Mouse (Mus musculus) embryonic stem cell, embryonic (primary cell): ENCODE results near the gene Dmrtc2.

Experiments used
- CTCF ChIA-PET, 4 experiments: fragments of 300-600 bp in 2 of 4; fragments of 350-600 bp in 2 of 4; sonication (Branson Sonifier 250); formaldehyde crosslinking; loops; one replicate each; lab custom pipeline; 2022; ENCODE audit warnings: inconsistent platforms in 2 of 4; lab: Charles Lee
- POLR2A ChIA-PET, 4 experiments: fragments of 300-600 bp in 2 of 4; fragments of 350-600 bp in 2 of 4; sonication (Branson Sonifier 250); formaldehyde crosslinking; loops; one replicate each; lab custom pipeline; 2022; ENCODE audit warnings: antibody characterized with exemption in 4 of 4, inconsistent platforms in 1 of 4; lab: Charles Lee

Dmrtc2 gene

DNA sequence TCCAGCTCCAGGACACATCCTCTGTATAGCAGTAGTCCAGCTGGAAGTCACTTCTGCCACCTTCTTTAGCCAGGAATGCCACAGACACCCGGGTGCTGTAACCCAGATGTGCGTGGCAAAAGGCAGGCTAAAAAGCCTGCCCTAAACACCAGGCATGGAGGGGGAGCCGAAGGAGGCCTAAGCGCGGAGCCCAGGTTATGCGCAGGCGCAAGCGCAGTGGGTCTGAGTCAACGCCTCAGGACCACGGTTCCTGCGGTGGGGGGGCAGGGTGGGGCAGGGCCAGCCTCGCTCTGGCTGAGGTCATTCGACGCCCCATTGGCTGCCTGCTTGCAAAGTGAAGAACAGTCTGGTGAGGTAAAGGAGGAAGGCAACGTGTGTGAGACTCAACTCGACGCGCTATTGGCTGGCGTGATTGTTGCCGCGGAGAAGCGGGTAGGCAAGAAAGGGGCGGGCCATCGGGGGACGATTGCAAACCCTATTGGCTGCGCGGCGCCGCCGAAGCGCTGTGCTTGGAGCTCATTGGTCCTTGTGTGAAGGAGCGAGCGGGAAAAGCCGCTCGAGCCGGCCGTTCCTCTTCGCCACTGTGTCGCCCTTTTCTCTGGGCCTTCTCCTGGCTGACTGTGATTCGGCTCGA, at the start of gene Dmrtc2, which contains the start of gene Lypd4:
Gene Dmrtc2 (plus strand): TSS at position 526 of the 634 bp plus-strand sequence.
Gene Lypd4 (minus strand): TSS at position 410 of the 634 bp plus-strand sequence.
- CTCF ChIA-PET: interaction anchor here (0.6 to 1.6 kb wide), 12 partner anchors 10 to 269 kb away, joined by 3 to 10 read pairs (median 4); partner anchors contain the start of genes Rabac1 (in 1 of the 4) and Rps19 (in 1 of the 4)
- POLR2A ChIA-PET: interaction anchor here (0.6 to 17.0 kb wide), 37 partner anchors 10 to 398 kb away, joined by 3 to 425 read pairs (median 5); partner anchors contain the start of genes Rps19 (in 4 of the 4), Rabac1 (in 2 of the 4), Arhgef1 (in 1 of the 4) and Cic (in 1 of the 4)

DNA sequence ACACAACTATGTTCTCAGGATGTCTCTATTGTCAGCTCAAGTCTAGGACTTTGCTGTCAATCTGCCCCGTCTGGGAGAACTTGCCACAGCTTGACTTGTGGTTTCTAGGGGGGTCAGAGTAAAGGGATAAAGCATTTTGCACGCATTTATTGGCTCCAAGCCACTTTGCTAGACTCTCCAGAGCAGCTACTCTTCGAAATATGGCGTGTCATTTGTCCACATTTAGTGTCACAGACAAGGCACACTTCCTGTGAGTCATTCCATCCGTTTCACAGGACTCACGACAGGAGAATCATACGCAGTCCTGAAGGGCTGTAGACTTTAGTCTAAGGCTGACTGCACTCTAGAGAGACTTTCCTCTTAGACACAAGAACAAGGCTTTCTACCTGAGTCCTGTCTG, 45.4 kb upstream of the Dmrtc2 start:
- ChIA-PET CTCF (no interaction called here), POLR2A (interaction anchor here in 1 of 4 experiments (1.6 kb wide), 1 partner anchor 66 kb away, joined by 3 read pairs; no protein-coding TSS in a partner anchor)

DNA sequence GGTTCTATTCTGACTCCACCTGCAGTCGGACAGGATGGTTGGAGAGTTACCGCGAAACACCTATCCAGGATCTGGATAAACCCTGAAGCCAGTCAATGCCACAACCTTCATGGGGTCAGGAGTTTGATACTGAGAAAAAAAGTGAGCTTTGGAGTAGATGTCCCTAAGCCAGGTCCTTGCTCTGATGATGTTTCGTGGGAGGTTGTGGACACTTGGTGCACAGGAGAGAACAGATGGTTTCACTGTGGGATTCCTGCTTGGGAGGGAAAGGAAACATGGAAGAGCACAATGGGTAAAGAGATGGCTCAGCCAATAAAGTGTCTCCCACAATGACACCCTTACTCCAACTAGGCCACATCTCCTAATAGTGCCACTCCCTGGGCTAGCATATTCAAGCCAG, 42.7 kb upstream of the Dmrtc2 start:
- CTCF ChIA-PET: interaction anchor here in 1 of 4 experiments (1.5 kb wide), 1 partner anchor 10 kb away, joined by 4 read pairs; no protein-coding TSS in a partner anchor

DNA sequence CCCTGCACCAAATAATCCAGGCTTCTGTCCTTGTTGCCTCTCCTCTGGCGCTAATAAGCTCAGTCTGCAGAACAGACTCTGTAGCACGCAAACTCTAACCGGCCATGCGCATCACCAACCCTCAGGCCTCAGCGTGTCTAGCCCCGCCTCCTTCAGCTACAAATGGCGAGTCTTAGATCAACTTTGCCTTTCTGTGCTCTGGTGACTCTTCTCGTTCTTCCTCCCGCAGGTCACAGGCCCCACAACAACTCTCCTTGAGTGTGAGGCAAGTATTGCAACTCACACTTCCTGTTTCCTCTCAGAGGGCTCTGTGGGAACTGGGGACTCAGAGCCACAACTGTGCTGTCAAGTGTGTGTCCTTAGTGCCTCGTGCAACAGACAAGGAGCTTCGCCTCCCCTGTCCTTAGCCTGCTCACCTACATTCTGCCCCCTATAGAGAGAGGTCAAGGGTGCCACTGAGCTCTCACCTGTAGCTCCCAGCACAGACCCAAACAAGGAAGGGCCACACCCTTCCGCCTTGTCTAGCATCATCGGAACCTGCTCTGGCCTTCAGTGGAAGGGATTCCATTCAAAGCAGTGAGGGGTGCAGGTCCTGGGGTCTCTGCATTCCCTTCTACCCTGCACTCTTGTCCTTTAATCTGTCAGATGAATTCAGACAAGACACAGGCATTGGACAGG, 31.0 kb upstream of the Dmrtc2 start:
- CTCF ChIA-PET: interaction anchor here in 1 of 4 experiments (0.7 kb wide), 1 partner anchor 738 kb away, joined by 3 read pairs; no protein-coding TSS in a partner anchor
- POLR2A ChIA-PET: interaction anchor here in 3 of 4 experiments (0.5 to 2.5 kb wide), 5 partner anchors 14 to 738 kb away, joined by 3 to 24 read pairs (median 8); partner anchors contain the start of genes Dmrtc2 (in 1 of the 3) and Lypd4 (in 1 of the 3)

More for the DNA sequence above, 42.7 kb upstream of the Dmrtc2 start:
- POLR2A ChIA-PET: interaction anchor here in 1 of 4 experiments (0.6 kb wide), 1 partner anchor 13 kb away, joined by 3 read pairs; no protein-coding TSS in a partner anchor

DNA sequence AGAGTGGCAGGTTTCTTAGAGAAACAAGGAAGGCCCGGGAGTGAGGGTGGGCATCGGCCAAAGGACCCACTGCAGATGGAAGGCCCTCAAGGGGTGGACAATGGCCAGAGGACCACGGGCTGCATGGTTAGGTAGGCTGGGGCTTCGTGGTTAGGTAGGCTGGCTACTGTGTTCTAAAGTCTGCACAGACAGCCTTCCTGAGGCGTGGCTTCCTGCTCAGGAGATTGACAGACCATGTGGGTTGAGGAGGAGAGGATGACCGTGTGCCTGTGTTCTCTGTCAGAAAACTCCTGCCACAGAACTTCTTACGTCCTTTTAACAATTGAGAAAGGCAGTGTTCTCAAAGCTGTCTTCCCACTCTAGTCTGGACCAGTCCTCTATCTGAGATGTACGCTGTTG, 30.4 kb upstream of the Dmrtc2 start:
- POLR2A ChIA-PET: interaction anchor here in 3 of 4 experiments (0.5 to 2.5 kb wide), 9 partner anchors 14 to 738 kb away, joined by 3 to 24 read pairs (median 3); partner anchors contain the start of genes Dmrtc2 (in 1 of the 3) and Lypd4 (in 1 of the 3)

DNA sequence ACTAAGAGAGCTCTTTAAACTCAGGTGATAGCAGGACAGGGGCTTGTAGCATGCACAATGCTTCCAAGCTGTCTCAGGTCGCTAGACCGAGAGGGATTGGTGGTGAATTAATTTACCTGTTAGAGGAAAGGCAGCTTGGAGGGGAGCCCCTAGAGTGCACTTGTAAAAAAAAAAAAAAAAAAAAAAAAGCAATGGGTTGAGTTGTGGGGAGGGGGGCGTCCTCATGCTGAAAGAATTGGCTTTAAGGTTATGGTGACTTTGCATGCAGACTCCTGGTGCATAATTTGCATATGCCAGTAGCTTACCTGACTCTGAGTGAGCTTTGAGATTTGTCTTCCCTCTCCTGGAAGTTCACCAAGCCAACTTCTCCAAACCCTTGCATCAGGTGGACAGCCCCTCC, 29.5 kb upstream of the Dmrtc2 start:
- ChIA-PET POLR2A (interaction anchor here in 3 of 4 experiments (0.6 to 2.5 kb wide), 66 partner anchors 10 to 1041 kb away, joined by 3 to 24 read pairs (median 4); partner anchors contain the start of genes Dmrtc2 (in 3 of the 3), Lypd4 (in 3 of the 3), Rabac1 (in 2 of the 3) and Rps19 (in 2 of the 3)), CTCF (interaction anchor here in 2 of 4 experiments (0.6 to 1.2 kb wide), 7 partner anchors 12 to 239 kb away, joined by 3 to 6 read pairs (median 4); partner anchors contain the start of gene Rabac1 (in 1 of the 2))

More for the DNA sequence above, 30.4 kb upstream of the Dmrtc2 start:
- CTCF ChIA-PET: no interaction called here

DNA sequence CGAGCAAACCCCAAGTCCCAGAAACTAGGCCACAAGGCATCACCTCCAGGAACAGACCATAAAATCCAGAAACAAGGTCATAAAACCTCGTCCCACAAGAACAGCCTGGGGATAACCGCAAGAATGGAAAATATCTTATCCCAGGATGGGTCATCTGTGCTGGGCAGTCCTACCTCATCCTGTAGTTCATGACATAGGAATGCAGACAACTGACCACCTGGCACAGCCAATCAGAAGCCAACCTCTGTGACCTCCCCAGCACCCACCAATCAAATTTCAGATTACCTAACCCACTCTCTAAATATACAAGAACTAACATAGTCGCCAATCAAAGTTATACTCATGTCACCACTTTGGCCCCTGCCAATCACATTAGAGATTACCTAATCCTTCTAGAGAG, 28.8 kb upstream of the Dmrtc2 start:
- ChIA-PET CTCF (interaction anchor here in 2 of 4 experiments (0.7 to 1.2 kb wide), 4 partner anchors 13 to 179 kb away, joined by 3 to 4 read pairs (median 4); partner anchors contain the start of gene Rabac1 (in 1 of the 2)), POLR2A (interaction anchor here in 3 of 4 experiments (0.6 to 2.5 kb wide), 45 partner anchors 9 to 1040 kb away, joined by 3 to 24 read pairs (median 4); partner anchors contain the start of genes Dmrtc2 (in 3 of the 3), Lypd4 (in 3 of the 3), Rabac1 (in 1 of the 3) and Rps19 (in 1 of the 3))

DNA sequence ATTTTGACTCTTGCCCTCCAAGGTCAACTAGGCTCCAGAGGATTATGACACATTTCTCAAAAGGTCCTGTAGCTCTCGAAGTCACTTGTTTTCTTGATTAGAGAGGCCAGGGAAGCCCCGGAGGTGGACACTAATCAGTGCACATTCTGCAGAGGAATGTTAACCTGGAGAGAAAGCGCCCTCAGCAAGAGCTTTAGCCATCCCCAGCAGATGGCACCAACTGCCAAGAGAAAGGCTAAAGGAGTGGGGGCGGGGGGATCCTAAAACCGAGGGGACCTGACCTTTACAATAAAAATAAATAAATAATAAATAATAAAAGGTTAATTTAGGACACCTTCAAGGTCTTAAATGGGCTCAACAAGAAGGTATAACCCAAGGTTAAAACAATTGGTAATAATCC, 25.7 kb upstream of the Dmrtc2 start:
- ChIA-PET CTCF (interaction anchor here in 3 of 4 experiments (0.6 to 2.0 kb wide), 5 partner anchors 40 to 572 kb away, joined by 3 to 7 read pairs (median 3); partner anchors contain the start of gene Rps19 (in 1 of the 3)), POLR2A (interaction anchor here in 2 of 4 experiments (0.6 to 2.2 kb wide), 4 partner anchors 38 to 418 kb away, joined by 3 to 11 read pairs (median 3); no protein-coding TSS in a partner anchor)

DNA sequence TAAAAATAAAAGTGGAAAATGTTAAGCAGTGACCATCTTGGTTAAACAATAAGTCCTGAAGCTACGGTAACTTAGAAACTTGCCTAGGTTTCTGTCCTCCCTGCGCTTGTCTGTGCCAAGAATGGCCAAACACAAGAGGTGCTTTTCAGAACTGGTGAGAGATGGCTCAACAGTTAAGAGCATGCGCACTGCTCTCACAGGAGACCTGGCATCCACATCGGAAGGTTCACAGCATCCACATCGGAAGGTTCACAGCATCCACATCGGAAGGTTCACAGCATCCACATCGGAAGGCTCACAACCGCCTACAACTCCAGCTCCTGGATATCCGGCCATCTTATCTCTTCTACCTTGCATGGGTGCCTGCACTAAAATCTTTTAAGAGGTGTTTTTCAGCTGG, 24.7 kb upstream of the Dmrtc2 start:
- CTCF ChIA-PET: interaction anchor here in 3 of 4 experiments (0.5 to 2.4 kb wide), 11 partner anchors 9 to 249 kb away, joined by 3 to 14 read pairs (median 4); partner anchors contain the start of gene Rabac1 (in 1 of the 3)
- POLR2A ChIA-PET: interaction anchor here in 3 of 4 experiments (0.6 to 3.9 kb wide), 10 partner anchors 9 to 128 kb away, joined by 3 to 56 read pairs (median 6); partner anchors contain the start of genes Rps19 (in 2 of the 3) and Rabac1 (in 1 of the 3)

DNA sequence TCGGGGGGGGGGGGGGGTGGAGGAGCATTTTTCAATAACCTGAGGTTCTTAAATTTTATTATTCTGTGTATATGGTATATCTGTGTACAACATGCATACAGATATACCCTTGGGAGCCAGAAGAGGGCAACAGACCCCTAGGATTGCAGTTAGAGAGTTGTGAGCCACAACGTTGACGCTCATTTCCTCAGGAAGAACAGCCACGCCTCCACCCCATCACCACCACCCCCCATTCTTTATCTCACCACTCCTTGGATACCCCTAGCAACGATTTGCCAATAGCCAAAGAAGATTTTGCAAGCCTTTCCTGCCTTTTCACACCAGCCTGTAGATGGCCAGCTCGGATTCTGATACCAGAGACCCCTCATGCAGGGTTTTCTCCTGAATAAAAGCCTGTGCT, 24.1 kb upstream of the Dmrtc2 start:
- POLR2A ChIA-PET: interaction anchor here in 3 of 4 experiments (0.6 to 3.9 kb wide), 15 partner anchors 8 to 127 kb away, joined by 3 to 56 read pairs (median 5); partner anchors contain the start of genes Rabac1 (in 2 of the 3), Rps19 (in 2 of the 3), Dmrtc2 (in 1 of the 3) and Lypd4 (in 1 of the 3)
- CTCF ChIA-PET: interaction anchor here (0.5 to 2.4 kb wide), 20 partner anchors 8 to 248 kb away, joined by 3 to 14 read pairs (median 4); partner anchors contain the start of genes Rabac1 (in 2 of the 4), Lypd4 (in 1 of the 4) and Rps19 (in 1 of the 4)

DNA sequence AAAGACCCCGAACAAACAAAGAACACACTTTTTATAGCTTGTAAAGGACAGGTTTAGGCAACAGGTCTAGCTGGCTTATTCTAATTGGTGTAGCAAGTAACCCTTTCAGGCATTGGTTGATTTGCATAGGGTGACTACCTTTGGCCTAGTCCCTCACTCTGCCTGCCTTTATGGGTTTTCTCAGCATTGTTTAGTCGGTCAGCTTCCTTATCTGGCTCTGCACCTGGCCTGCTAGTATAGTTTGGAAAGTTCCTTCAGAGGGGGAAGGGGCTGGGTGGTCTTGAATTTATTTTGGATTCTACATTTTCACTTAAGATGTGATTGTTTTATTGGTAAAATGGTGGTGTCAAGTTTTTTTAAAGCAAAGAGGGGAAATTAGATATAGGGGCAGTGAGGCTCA, 23.3 kb upstream of the Dmrtc2 start:
- CTCF ChIA-PET: interaction anchor here in 3 of 4 experiments (0.6 to 2.4 kb wide), 12 partner anchors 29 to 248 kb away, joined by 3 to 14 read pairs (median 4); partner anchors contain the start of genes Rabac1 (in 2 of the 3) and Rps19 (in 1 of the 3)
- POLR2A ChIA-PET: interaction anchor here (0.5 to 3.9 kb wide), 14 partner anchors 10 to 552 kb away, joined by 3 to 56 read pairs (median 6); partner anchors contain the start of genes Rps19 (in 2 of the 4), Dmrtc2 (in 1 of the 4), Lypd4 (in 1 of the 4) and Rabac1 (in 1 of the 4)

DNA sequence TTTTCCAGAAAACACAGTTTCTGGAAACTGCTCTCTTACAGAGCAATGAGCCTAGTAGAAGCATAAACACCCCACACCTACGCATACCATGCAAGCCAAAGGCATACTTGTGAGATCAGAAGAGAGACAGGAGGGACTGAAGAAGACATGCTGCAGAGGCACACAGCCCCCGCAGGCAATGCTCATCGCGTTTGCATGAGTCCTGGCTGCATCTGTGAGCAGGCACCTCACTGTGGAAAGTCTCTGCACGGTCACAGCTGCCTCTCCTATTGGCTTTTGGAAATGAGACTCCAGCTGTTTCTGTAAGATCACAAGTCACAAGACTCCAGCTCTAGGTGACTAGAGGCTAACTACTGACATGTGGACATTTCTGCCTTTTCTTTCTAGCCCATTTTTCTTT, 19.7 kb upstream of the Dmrtc2 start:
- POLR2A ChIA-PET: interaction anchor here in 3 of 4 experiments (0.5 to 6.1 kb wide), 49 partner anchors 9 to 448 kb away, joined by 3 to 238 read pairs (median 7); partner anchors contain the start of genes Rps19 (in 3 of the 3), Dmrtc2 (in 2 of the 3), Lypd4 (in 2 of the 3) and Rabac1 (in 2 of the 3)
- CTCF ChIA-PET: interaction anchor here in 3 of 4 experiments (0.7 to 1.3 kb wide), 3 partner anchors 34 to 244 kb away, joined by 4 to 7 read pairs (median 4); partner anchors contain the start of gene Rps19 (in 1 of the 3)

DNA sequence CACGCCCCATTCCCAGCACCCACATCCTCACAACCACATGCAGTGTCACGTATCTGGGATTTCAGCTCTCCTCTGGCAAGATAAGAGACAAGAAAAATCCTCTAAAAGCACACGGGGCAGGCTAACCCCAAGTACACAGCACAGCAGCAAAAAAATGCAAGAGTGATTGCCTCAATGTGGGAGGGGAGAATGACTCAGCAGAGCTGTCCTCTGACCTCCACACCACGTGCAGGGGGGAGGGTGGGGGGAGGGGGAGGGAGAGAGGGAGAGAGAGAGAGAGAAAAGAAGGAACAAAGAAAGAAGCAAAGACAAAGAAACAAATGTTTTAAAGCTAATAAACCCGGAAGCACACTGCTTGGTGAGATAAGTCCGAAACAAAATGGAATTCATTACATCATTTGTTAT, 19.0 kb upstream of the Dmrtc2 start:
- ChIA-PET CTCF (interaction anchor here in 3 of 4 experiments (0.7 to 1.3 kb wide), 6 partner anchors 33 to 329 kb away, joined by 3 to 13 read pairs (median 4); partner anchors contain the start of genes Pou2f2 (in 1 of the 3) and Rps19 (in 1 of the 3)), POLR2A (interaction anchor here in 3 of 4 experiments (0.6 to 6.1 kb wide), 68 partner anchors 8 to 447 kb away, joined by 3 to 238 read pairs (median 5); partner anchors contain the start of genes Rabac1 (in 3 of the 3), Rps19 (in 3 of the 3), Dmrtc2 (in 2 of the 3) and Lypd4 (in 2 of the 3))

DNA sequence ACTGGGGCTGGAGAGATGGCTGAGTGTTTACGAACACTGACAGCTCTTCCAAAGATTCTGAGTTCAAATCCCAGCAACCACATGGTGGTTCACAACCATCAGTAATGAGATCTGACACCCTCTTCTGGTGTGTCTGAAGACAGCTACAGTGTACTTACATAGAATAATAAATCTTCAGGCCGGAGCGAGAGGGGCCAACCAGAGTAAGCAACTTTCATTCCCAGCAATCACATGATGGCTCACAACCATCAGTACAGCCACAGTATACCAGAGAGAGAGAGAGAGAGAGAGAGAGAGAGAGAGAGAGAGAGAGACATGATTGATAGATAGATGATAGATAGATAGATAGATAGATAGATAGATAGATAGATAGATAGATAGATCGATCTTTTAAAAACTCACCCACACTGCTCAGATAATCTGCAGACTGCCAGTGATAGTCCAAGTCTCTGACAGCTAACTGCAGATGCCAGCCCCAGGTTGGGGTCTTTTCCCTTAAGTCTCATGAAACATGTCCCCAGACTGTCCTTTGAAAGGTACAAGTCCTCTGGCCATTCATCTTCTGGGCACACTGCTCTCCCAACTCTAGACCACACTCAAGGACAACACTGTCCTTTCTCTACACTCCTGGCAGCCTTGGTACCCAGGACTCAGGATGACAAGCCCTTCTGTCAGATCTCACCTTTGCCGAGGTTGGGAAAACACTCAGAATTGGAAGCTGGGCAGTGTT, 18.1 kb upstream of the Dmrtc2 start:
- CTCF ChIA-PET: interaction anchor here in 2 of 4 experiments (0.8 to 1.3 kb wide), 3 partner anchors 53 to 328 kb away, joined by 3 to 13 read pairs (median 5); partner anchors contain the start of gene Pou2f2 (in 1 of the 2)

More for the DNA sequence above, 18.1 kb upstream of the Dmrtc2 start:
- POLR2A ChIA-PET: interaction anchor here in 3 of 4 experiments (0.5 to 6.1 kb wide), 64 partner anchors 9 to 446 kb away, joined by 3 to 238 read pairs (median 5); partner anchors contain the start of genes Rabac1 (in 3 of the 3), Dmrtc2 (in 2 of the 3), Lypd4 (in 2 of the 3) and Rps19 (in 2 of the 3)
